Mouse (Mus musculus): Measurements from ENCODE around the gene Ttc21b. TPM values are rescaled to one million over a fixed set of nuclear protein-coding genes. Genes with fewer than 3 reads are reported as not detected.

The Ttc21b gene
- total RNA-seq, 1 experiment from 2014 or later: 10.9 TPM

Other genes with a start within 250 kb of the Ttc21b start
- 1.4 and 5.9 TPM in 2 replicates for gene Galnt3, start 131.6 kb downstream of the Ttc21b start, total RNA-seq (2017)
- gene Scn1a, start 184.2 kb upstream of the Ttc21b start, total RNA-seq (2017): not detected in 2 replicates